Mouse (Mus musculus) hindbrain, postnatal 0 days (tissue): ENCODE results near the gene Kcnc2. TPM values are rescaled to one million over a fixed set of nuclear protein-coding genes. Genes with fewer than 3 reads are reported as not detected.

Experiments
- ATAC-seq: fragments of 200-750 bp; cut with Nextera tagmentation; 2 replicates; pipeline ENCODE4 v1.8.0; 2017; ENCODE audit warnings: mild to moderate bottlenecking, moderate TSS enrichment, moderate library complexity
- DNase-seq: peaks from one replicate; pipeline ENCODE4 v3.0.0-alpha.2; 2015; ENCODE audit warnings: low spot score
- H3K27ac ChIP-seq: fragments of 300-500 bp; sonication (generic); 2 replicates; pipeline ENCODE4 v1.5.1; 2014; ENCODE audit warnings: mild to moderate bottlenecking
- H3K27me3 ChIP-seq: fragments of 300-500 bp; sonication (generic); 2 replicates; pipeline ENCODE4 v1.6.1; 2014; ENCODE audit warnings: low read length, mixed read lengths; ENCODE audit not compliant: insufficient read depth
- H3K36me3 ChIP-seq: fragments of 300-500 bp; sonication (generic); 2 replicates; pipeline ENCODE4 v1.6.1; 2014; ENCODE audit warnings: low read length, mixed read lengths; ENCODE audit not compliant: insufficient read depth
- H3K4me1 ChIP-seq: fragments of 300-500 bp; sonication (generic); 2 replicates; pipeline ENCODE4 v1.6.1; 2014; ENCODE audit warnings: antibody characterized with exemption, low read length, mixed read lengths; ENCODE audit not compliant: insufficient read depth
- H3K4me2 ChIP-seq: fragments of 300-500 bp; sonication (generic); 2 replicates; pipeline ENCODE4 v1.6.1; 2014; ENCODE audit warnings: low read depth, mild to moderate bottlenecking, low read length, moderate library complexity, mixed read lengths
- H3K4me3 ChIP-seq: fragments of 300-500 bp; sonication (generic); 2 replicates; pipeline ENCODE4 v1.5.1; 2014; ENCODE audit warnings: low read length
- H3K9ac ChIP-seq: fragments of 300-500 bp; sonication (generic); replicated peaks from 2 replicates; pipeline ENCODE4 v1.6.1; 2014; ENCODE audit warnings: mild to moderate bottlenecking, low read length, moderate library complexity, mixed read lengths
- H3K9me3 ChIP-seq: fragments of 300-500 bp; sonication (generic); 2 replicates; pipeline ENCODE4 v1.6.1; 2016; ENCODE audit warnings: low read length, mixed read lengths
- CTCF ChIP-seq: IDR thresholded peaks from 2 replicates; pipeline ENCODE4 v1.5.1; 2016; ENCODE audit warnings: antibody characterized with exemption, control low read depth, low read depth
- WGBS: fragments of 180-500 bp; shearing (Covaris S2); extraction: QIAGEN DNeasy Blood & Tissue Kit; methylation state at CpG from one replicate; pipeline ENCODE4 v1.1.7; 2014; 5-methylcytosine and 5-hydroxymethylcytosine counted together
- polyA plus RNA-seq: library from polyadenylated mRNA; unstranded; fragments of >200 nt; fragmentation: Nextera tagmentation; extraction: Ambion mirVana; gene quantifications from 2 replicates; pipeline ENCODE4 v1.2.1, GENCODE M21; 2015
- total RNA-seq: library from RNA; depleted of rRNA; stranded (reverse); fragments of >200 nt; gene quantifications from 2 replicates; pipeline ENCODE4 v1.2.3, GENCODE M21; 2014

The Kcnc2 gene
- total and polyA plus RNA-seq, 2 experiments from 2014 or later: 5.2 to 11.6 TPM

GRCm38 (mm10) chr10:112380590-112380989, 109.7 kb downstream of the Kcnc2 start:
- no peak overlapping the region for H3K27ac ChIP-seq
- WGBS: 84% methylated on average over 6 of the region's 6 CpGs
- H3K9me3 ChIP-seq: no peaks in the 10 kb centered on the region
- TF ChIP-seq CTCF: no peak
- no peak overlapping the region for H3K4me3 ChIP-seq
- ATAC-seq (no peak), DNase-seq (no peak)
- no peak overlapping the region for H3K4me2 ChIP-seq
- H3K27me3 ChIP-seq: no peaks in the 10 kb centered on the region
- H3K36me3 ChIP-seq: no peaks in the 10 kb centered on the region
- H3K9ac ChIP-seq: no peak overlapping the region
- H3K4me1 ChIP-seq: no peaks in the 10 kb centered on the region

- H3K36me3 ChIP-seq: no peaks in the 10 kb centered on the region
- H3K27ac ChIP-seq: no peak overlapping the region
- H3K4me3 ChIP-seq: no peak overlapping the region
- H3K4me2 ChIP-seq: no peak overlapping the region
- no peaks in the 10 kb centered on the region for H3K27me3 ChIP-seq
- no peak overlapping the region for H3K9ac ChIP-seq
- no peak for TF ChIP-seq CTCF
- WGBS: 33% methylated on average over 8 of the region's 8 CpGs
- ATAC-seq (no peak), DNase-seq (peak; percentile 13)
- no peaks in the 10 kb centered on the region for H3K4me1 ChIP-seq
- H3K9me3 ChIP-seq: no peaks in the 10 kb centered on the region
Measured at GRCm38 (mm10) chr10:112394399-112394970, 123.6 kb downstream of the Kcnc2 start.

GRCm38 (mm10) chr10:112397194-112397593, 126.3 kb downstream of the Kcnc2 start:
- Histone ChIP-seq H3K4me1 (no peaks in the 10 kb centered on the region), H3K27me3 (no peaks in the 10 kb centered on the region), H3K4me2 (no peak overlapping the region), H3K9me3 (no peaks in the 10 kb centered on the region), H3K4me3 (no peak overlapping the region), H3K36me3 (no peaks in the 10 kb centered on the region), H3K9ac (no peak overlapping the region), H3K27ac (no peak overlapping the region)
- DNase-seq (no peak), ATAC-seq (no peak)
- WGBS: 57% methylated on average over 2 of the region's 2 CpGs
- peak; percentile 24; the same call in 1 of the 2 replicates for TF ChIP-seq CTCF

DNA sequence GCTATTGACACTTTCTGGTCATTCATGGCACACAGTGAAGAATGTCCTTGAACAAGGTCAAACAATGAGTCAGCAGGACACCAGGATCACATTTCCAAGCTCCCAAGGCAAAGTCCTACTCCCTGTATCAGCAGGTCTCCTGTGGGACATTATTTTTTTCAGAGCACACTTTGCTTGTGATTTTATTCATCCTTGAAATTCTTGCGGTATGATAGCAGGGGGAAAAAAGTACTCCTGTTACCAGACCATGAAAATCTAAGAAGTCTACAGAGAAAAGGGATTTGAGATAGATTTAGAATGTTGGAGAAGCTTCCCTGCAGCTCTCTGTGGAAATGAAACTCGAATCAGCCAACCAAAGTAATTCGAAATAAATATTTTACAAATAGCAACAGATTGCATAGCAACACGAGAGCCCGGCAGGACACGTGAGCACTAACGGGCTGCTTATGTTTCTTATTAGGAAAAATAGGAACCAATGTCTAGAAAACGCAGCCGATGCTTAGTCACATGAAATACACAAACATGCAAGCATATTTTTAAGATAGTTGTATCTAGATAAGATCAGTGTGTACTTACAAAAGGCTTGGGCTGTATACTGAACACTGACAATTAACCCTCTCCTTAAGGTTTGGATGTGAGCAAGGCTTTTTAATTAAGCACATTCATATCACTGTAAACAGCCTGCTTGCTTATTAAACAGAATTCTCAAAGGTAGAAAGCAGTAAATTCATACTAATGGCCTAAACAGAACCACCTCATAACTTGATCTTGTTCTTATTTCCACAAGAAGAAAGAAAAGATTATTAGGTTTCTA, 129.9 kb downstream of the Kcnc2 start:
- H3K9me3 ChIP-seq: no peaks in the 10 kb centered on the region
- peak overlapping the region; percentile 37 for H3K4me2 ChIP-seq
- TF ChIP-seq CTCF: no peak
- 35% methylated on average over 9 of the region's 9 CpGs for WGBS
- ATAC-seq (peak; percentile 76), DNase-seq (peak; percentile 50)
- H3K27me3 ChIP-seq: no peaks in the 10 kb centered on the region
- no peak overlapping the region for H3K9ac ChIP-seq
- H3K36me3 ChIP-seq: no peaks in the 10 kb centered on the region
- H3K4me1 ChIP-seq: no peaks in the 10 kb centered on the region
- no peak overlapping the region for H3K4me3 ChIP-seq
- H3K27ac ChIP-seq: peak overlapping the region; percentile 22; the same call in 1 of the 2 replicates

GRCm38 (mm10) chr10:112409525-112409924, 138.6 kb downstream of the Kcnc2 start:
- DNase-seq: no peak
- WGBS: 81% methylated on average over 2 of the region's 2 CpGs

GRCm38 (mm10) chr10:112423327-112423726, 152.4 kb downstream of the Kcnc2 start:
- no peak overlapping the region for H3K27ac ChIP-seq
- DNase-seq (no peak), ATAC-seq (no peak)
- H3K36me3 ChIP-seq: no peaks in the 10 kb centered on the region
- H3K9me3 ChIP-seq: no peaks in the 10 kb centered on the region
- no peaks in the 10 kb centered on the region for H3K27me3 ChIP-seq
- H3K4me2 ChIP-seq: no peak overlapping the region
- no peak overlapping the region for H3K4me3 ChIP-seq
- no peak for TF ChIP-seq CTCF
- 61% methylated on average over 10 of the region's 10 CpGs for WGBS
- H3K9ac ChIP-seq: no peak overlapping the region
- no peaks in the 10 kb centered on the region for H3K4me1 ChIP-seq

More at GRCm38 (mm10) chr10:112409525-112409924, 138.6 kb downstream of the Kcnc2 start:
- H3K4me3 ChIP-seq: no peak overlapping the region
- no peaks in the 10 kb centered on the region for H3K36me3 ChIP-seq
- no peak overlapping the region for H3K27ac ChIP-seq
- H3K9me3 ChIP-seq: no peaks in the 10 kb centered on the region
- no peaks in the 10 kb centered on the region for H3K27me3 ChIP-seq
- ATAC-seq: no peak
- H3K4me2 ChIP-seq: no peak overlapping the region
- H3K4me1 ChIP-seq: no peaks in the 10 kb centered on the region
- no peak overlapping the region for H3K9ac ChIP-seq
- no peak for TF ChIP-seq CTCF

GRCm38 (mm10) chr10:112436950-112437349, 166.0 kb downstream of the Kcnc2 start:
- no peak overlapping the region for H3K4me2 ChIP-seq
- H3K27ac ChIP-seq: no peak overlapping the region
- no peaks in the 10 kb centered on the region for H3K9me3 ChIP-seq
- DNase-seq (no peak), ATAC-seq (no peak)
- H3K36me3 ChIP-seq: no peaks in the 10 kb centered on the region
- H3K4me3 ChIP-seq: no peak overlapping the region
- TF ChIP-seq CTCF: no peak
- no peak overlapping the region for H3K9ac ChIP-seq
- H3K4me1 ChIP-seq: no peaks in the 10 kb centered on the region
- WGBS: 90% methylated on average over 2 of the region's 2 CpGs
- no peaks in the 10 kb centered on the region for H3K27me3 ChIP-seq
